Mouse (Mus musculus) MEL (cell line): ENCODE data around the gene D3Ertd751e. TPM values are rescaled to one million over a fixed set of nuclear protein-coding genes. Genes with fewer than 3 reads are reported as not detected.

Source experiments
- DNase-seq: peaks from one replicate; pipeline ENCODE4 v3.0.0; 2011; ENCODE audit warnings: low read depth, low spot score
- H3K27ac ChIP-seq: 2 replicates; pipeline ENCODE4 v1.5.1; 2012; ENCODE audit warnings: low read depth, mild to moderate bottlenecking, control low read depth, low read length, moderate library complexity; ENCODE audit not compliant: control insufficient read depth
- H3K27me3 ChIP-seq, 2 experiments: fragments of 150-350 bp in 1 of 2; sonication (generic) in 1 of 2; 2 replicates each; pipeline ENCODE4 v1.6.1; 2012; ENCODE audit warnings: low read length in 2 of 2, mild to moderate bottlenecking in 2 of 2, improper control_type of control experiment in 1 of 2, moderate library complexity in 1 of 2; ENCODE audit not compliant: insufficient read depth in 2 of 2, control insufficient read depth in 1 of 2
- H3K36me3 ChIP-seq, 2 experiments: 2 replicates each; pipeline ENCODE4 v1.6.1; 2012 to 2014; ENCODE audit warnings: low read length in 2 of 2, improper control_type of control experiment in 1 of 2, inconsistent platforms in 1 of 2, mild to moderate bottlenecking in 1 of 2; ENCODE audit not compliant: insufficient read depth in 2 of 2, control insufficient read depth in 1 of 2
- H3K4me1 ChIP-seq, 2 experiments: fragments of 150-350 bp in 1 of 2; sonication (generic) in 1 of 2; 2 replicates each; pipeline ENCODE4 v1.6.1; 2012; ENCODE audit warnings: low read length in 2 of 2, improper control_type of control experiment in 1 of 2, mild to moderate bottlenecking in 1 of 2; ENCODE audit not compliant: insufficient read depth in 2 of 2, control insufficient read depth in 1 of 2
- H3K4me3 ChIP-seq, 2 experiments: fragments of 150-350 bp in 1 of 2; sonication (generic) in 1 of 2; 2 replicates each; pipeline ENCODE4 v1.5.1; 2012; ENCODE audit warnings: low read depth in 2 of 2, low read length in 2 of 2, mild to moderate bottlenecking in 2 of 2, moderate library complexity in 2 of 2, control low read depth in 1 of 2, improper control_type of control experiment in 1 of 2; ENCODE audit not compliant: control insufficient read depth in 1 of 2, insufficient read depth in 1 of 2
- H3K79me2 ChIP-seq: 2 replicates; pipeline ENCODE4 v1.6.1; 2012; ENCODE audit warnings: mild to moderate bottlenecking, low read length, moderate library complexity; ENCODE audit not compliant: control insufficient read depth, poor library complexity, insufficient read depth
- H3K9ac ChIP-seq: 2 replicates; pipeline ENCODE4 v1.6.1; 2012; ENCODE audit warnings: low read depth, mild to moderate bottlenecking, control low read depth, low read length, moderate library complexity; ENCODE audit not compliant: control insufficient read depth, poor library complexity, severe bottlenecking
- H3K9me3 ChIP-seq: fragments of 150-350 bp; sonication (generic); replicated peaks from 2 replicates; pipeline ENCODE4 v1.6.1; 2012; ENCODE audit warnings: mild to moderate bottlenecking, low read length, improper control_type of control experiment, moderate library complexity; ENCODE audit not compliant: insufficient read depth
- CHD2 ChIP-seq: IDR thresholded peaks from 2 replicates; pipeline ENCODE4 v1.6.1; 2011; ENCODE audit warnings: low read length, improper control_type of control experiment
- E2F4 ChIP-seq: IDR thresholded peaks from 2 replicates; pipeline ENCODE4 v1.6.1; 2011; ENCODE audit warnings: low read depth, low read length, improper control_type of control experiment, borderline replicate concordance
- ELF1 ChIP-seq: IDR thresholded peaks from 2 replicates; pipeline ENCODE4 v1.6.1; 2014; ENCODE audit warnings: low read depth, mild to moderate bottlenecking, inconsistent platforms, low read length, improper control_type of control experiment, moderate library complexity
- GABPA ChIP-seq: IDR thresholded peaks from 2 replicates; pipeline ENCODE4 v1.6.1; 2012; ENCODE audit warnings: low read depth, mild to moderate bottlenecking, inconsistent platforms, low read length, improper control_type of control experiment, moderate library complexity
- JUND ChIP-seq: IDR thresholded peaks from 2 replicates; pipeline ENCODE4 v1.6.1; 2011; ENCODE audit warnings: low read depth, mild to moderate bottlenecking, improper control_type of control experiment, low read length
- NRF1 ChIP-seq: IDR thresholded peaks from 2 replicates; pipeline ENCODE4 v1.6.1; 2014; ENCODE audit warnings: low read depth, mild to moderate bottlenecking, inconsistent platforms, low read length, improper control_type of control experiment, moderate library complexity; ENCODE audit not compliant: poor library complexity, insufficient read depth, severe bottlenecking
- RCOR1 ChIP-seq: IDR thresholded peaks from 2 replicates; pipeline ENCODE4 v1.6.1; 2012; ENCODE audit warnings: low read depth, mild to moderate bottlenecking, inconsistent platforms, low read length, improper control_type of control experiment
- ZC3H11A ChIP-seq: IDR thresholded peaks from 2 replicates; pipeline ENCODE4 v1.6.1; 2012; ENCODE audit warnings: low read depth, mild to moderate bottlenecking, inconsistent platforms, low read length, improper control_type of control experiment
- ZKSCAN1 ChIP-seq: IDR thresholded peaks from 2 replicates; pipeline ENCODE4 v1.6.1; 2012; ENCODE audit warnings: low read depth, mild to moderate bottlenecking, inconsistent platforms, low read length, improper control_type of control experiment, moderate library complexity
- ZMIZ1 ChIP-seq: IDR thresholded peaks from 2 replicates; pipeline ENCODE4 v1.6.1; 2012; ENCODE audit warnings: low read depth, mild to moderate bottlenecking, inconsistent platforms, low read length, improper control_type of control experiment, moderate library complexity
- ZNF384 ChIP-seq: IDR thresholded peaks from 2 replicates; pipeline ENCODE4 v1.6.1; 2012; ENCODE audit warnings: low read depth, mild to moderate bottlenecking, inconsistent platforms, low read length, improper control_type of control experiment
- polyA plus RNA-seq, 2 experiments: library from polyadenylated mRNA; stranded (reverse) in 1 of 2; unstranded in 1 of 2; fragments of >175 nt in 1 of 2; fragments of >200 nt in 1 of 2; gene quantifications; 2 replicates each; pipeline versions ENCODE4 v1.2.1 to v1.2.4; 2012; ENCODE audit warnings: low replicate concordance in 2 of 2, low read depth in 1 of 2; ENCODE audit not compliant: insufficient read length in 2 of 2, insufficient read depth in 1 of 2, missing spikeins in 1 of 2
- total RNA-seq: library from RNA; depleted of rRNA; stranded (reverse); fragments of 300-350 nt; gene quantifications from 2 replicates; pipeline ENCODE4 v1.2.3, GENCODE M21; 2012; rRNA removed

The D3Ertd751e gene
- total and polyA plus RNA-seq, 3 experiments: 3.3 to 8.6 TPM; not detected in 1

GRCm38 (mm10) chr3:41762091-41762490 lies 19.7 kb downstream of the D3Ertd751e start (continued):
- no peak for TF ChIP-seq ZC3H11A
- no peak for TF ChIP-seq CHD2
- TF ChIP-seq, all 39 proteins: peak for 0

- no peak for DNase-seq
- H3K36me3 ChIP-seq: no peaks in the 10 kb centered on the region
- H3K79me2 ChIP-seq: no peaks in the 10 kb centered on the region
- no peaks in the 10 kb centered on the region for H3K4me1 ChIP-seq
- TF ChIP-seq NRF1 (no peak), ZC3H11A (no peak), ZKSCAN1 (no peak), RCOR1 (no peak), GABPA (no peak), ZNF384 (no peak), ELF1 (no peak), JUND (no peak), E2F4 (no peak), ZMIZ1 (no peak)
- no peak overlapping the region for H3K27ac ChIP-seq
- H3K9ac ChIP-seq: no peak overlapping the region
- no peaks in the 10 kb centered on the region for H3K9me3 ChIP-seq
- H3K4me3 ChIP-seq: no peak overlapping the region
- peaks cover 0 to 5% of the 10 kb centered on the region in 2 experiments; a peak in 3 of 4 replicates for H3K27me3 ChIP-seq
Observed at GRCm38 (mm10) chr3:41812447-41812846, 70.0 kb downstream of the D3Ertd751e start.

Other genes starting within 250 kb of the D3Ertd751e start
- gene Jade1, start 186.9 kb upstream of the D3Ertd751e start, total RNA-seq: 98.8 and 116 TPM in 2 replicates
- gene Jade1, start 186.9 kb upstream of the D3Ertd751e start, polyA plus RNA-seq: 100 to 1,000 TPM; 134 to 150 TPM
- gene Sclt1, start 97 bp upstream of the D3Ertd751e start, total RNA-seq: 7.7 and 8.7 TPM in 2 replicates
- 1 to 10 TPM in 1 of 2 experiments, not detected in 1; 6.4 TPM for gene Sclt1, start 97 bp upstream of the D3Ertd751e start, polyA plus RNA-seq